In the genomic region with DNA sequence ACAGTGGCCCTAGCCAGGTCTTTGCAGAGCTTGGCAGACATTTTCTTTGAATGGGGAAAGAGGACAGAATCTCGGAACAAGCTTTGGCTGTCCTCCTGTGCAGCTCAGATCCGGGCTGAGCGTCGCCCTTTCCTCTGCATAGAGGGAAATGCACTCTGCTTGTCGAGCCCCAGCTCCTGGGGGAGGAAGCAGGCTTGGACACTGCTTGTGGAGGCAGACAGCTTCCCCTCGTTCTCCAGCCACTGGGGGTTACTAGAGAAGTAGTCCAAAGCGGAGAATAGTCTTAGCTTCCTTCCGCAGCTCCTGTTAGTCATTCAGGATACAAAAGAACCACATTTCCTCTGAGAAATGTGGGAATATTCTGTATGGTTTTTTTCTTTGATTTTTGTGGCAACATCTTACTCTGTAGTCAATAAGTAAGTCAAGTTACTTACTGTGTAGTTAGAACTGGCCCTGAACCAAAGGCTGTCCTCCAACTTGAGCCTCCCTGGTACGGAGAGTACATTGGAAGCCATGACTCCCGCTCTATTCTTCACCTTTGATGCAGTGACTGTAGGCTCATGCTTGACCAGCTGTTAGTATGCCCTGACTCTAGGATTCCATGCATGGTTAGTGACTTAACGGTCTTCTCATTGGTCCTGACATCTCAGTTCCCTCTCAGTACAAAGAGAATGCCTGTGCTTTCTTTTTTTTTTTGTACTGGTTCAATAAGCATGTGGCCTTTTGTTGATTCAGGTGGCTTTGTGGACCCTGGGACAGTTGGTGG, we compare ENCODE assay signal across 29 mouse cellular contexts. TPM values are rescaled to one million over a fixed set of nuclear protein-coding genes. Genes with fewer than 3 reads are reported as not detected.
DNase-seq lines count a peak whose midpoint lies in the region; ATAC-seq and TF ChIP-seq lines count a peak whose summit lies in the region.
"Had no signal": no experiment of that assay in that cellular context is flagged by ENCODE, and none has a peak within 500 bp of the region (broad histone marks: within the 10 kb centered on the region; RNA-seq: fewer than 3 reads in every experiment).

No protein-coding gene starts in this region.

- DNase-seq in heart, postnatal 0 days (ENCODE audit: low spot score) = no peak
- no peak for DNase-seq in heart, postnatal 14 days
- no peak for DNase-seq in kidney, postnatal 4 days
- no peak for DNase-seq in limb, embryonic 10.5 days (ENCODE audit: low spot score)
- DNase-seq in mesoderm, embryonic 11.5 days (ENCODE audit: low read depth, low spot score) = peak; percentile 45
- DNase-seq: adrenal gland, adult 8-10 months; cerebellum, adult 8-10 months; cerebellum, postnatal 25 days; gastrocnemius, postnatal 14 days; layer of hippocampus, postnatal 36 days; left cerebral cortex, postnatal 4 days; lung, embryonic 14.5 days; lung, postnatal 14 days; right cerebral cortex, postnatal 4 days; thymus, adult 18-20 months; thymus, postnatal 25 days had no signal

- TF ChIP-seq CTCF in heart, postnatal 0 days (IDR thresholded peaks at IDR 0.05; ENCODE audit: low read depth) = no peak

- H3K27me3 ChIP-seq in heart, postnatal 0 days (ENCODE audit: control insufficient read depth, insufficient read depth, low read length) = no peaks in the 10 kb centered on the region
- no peaks in the 10 kb centered on the region for H3K27me3 ChIP-seq in kidney, embryonic 16.5 days (ENCODE audit: insufficient read depth, low read length)
- no peaks in the 10 kb centered on the region for H3K27me3 ChIP-seq in limb, embryonic 10.5 days (ENCODE audit: low read depth, poor library complexity, severe bottlenecking)
- H3K27me3 ChIP-seq: CH12.LX; forebrain, embryonic 13.5 days; intestine, embryonic 15.5 days; liver, embryonic 15.5 days; midbrain, embryonic 15.5 days; neural tube, embryonic 12.5 days had no signal

- no peak overlapping the region for H3K4me3 ChIP-seq in heart, postnatal 0 days (ENCODE audit: low read depth, low read length)
- no peak overlapping the region for H3K4me3 ChIP-seq in kidney, embryonic 16.5 days (ENCODE audit: low read length)
- H3K4me3 ChIP-seq in limb, embryonic 10.5 days = no peak overlapping the region
- H3K4me3 ChIP-seq: forebrain, embryonic 13.5 days; intestine, embryonic 15.5 days; liver, embryonic 15.5 days; midbrain, embryonic 10.5 days; midbrain, embryonic 15.5 days; neural tube, embryonic 12.5 days had no signal

- no peaks in the 10 kb centered on the region for H3K9me3 ChIP-seq in heart, postnatal 0 days (replicated peaks; ENCODE audit: control insufficient read depth, low read length)
- no peaks in the 10 kb centered on the region for H3K9me3 ChIP-seq in kidney, embryonic 16.5 days (ENCODE audit: low read length)
- no peaks in the 10 kb centered on the region for H3K9me3 ChIP-seq in limb, embryonic 10.5 days (replicated peaks)
- H3K9me3 ChIP-seq: forebrain, embryonic 13.5 days; intestine, embryonic 15.5 days; liver, embryonic 15.5 days; midbrain, embryonic 10.5 days; midbrain, embryonic 15.5 days; neural tube, embryonic 12.5 days had no signal

- no peaks in the 10 kb centered on the region for H3K4me1 ChIP-seq in heart, postnatal 0 days (ENCODE audit: control insufficient read depth, insufficient read depth)
- H3K4me1 ChIP-seq in kidney, embryonic 16.5 days (ENCODE audit: insufficient read depth, low read length) = no peaks in the 10 kb centered on the region
- peaks cover 34% of the 10 kb centered on the region for H3K4me1 ChIP-seq in limb, embryonic 10.5 days
- H3K4me1 ChIP-seq: forebrain, embryonic 13.5 days; intestine, embryonic 15.5 days; liver, embryonic 15.5 days; midbrain, embryonic 10.5 days; midbrain, embryonic 15.5 days; neural tube, embryonic 12.5 days had no signal

- intact Hi-C loops in heart, postnatal 14 days (cut with DNase I) = no loop called here

- H3K9ac ChIP-seq in heart, postnatal 0 days (replicated peaks; ENCODE audit: low read depth, low read length) = no peak overlapping the region
- H3K9ac ChIP-seq in kidney, embryonic 16.5 days (replicated peaks; ENCODE audit: low read length) = no peak overlapping the region
- H3K9ac ChIP-seq: forebrain, embryonic 13.5 days; intestine, embryonic 15.5 days; liver, embryonic 15.5 days; lung, embryonic 14.5 days; midbrain, embryonic 15.5 days; neural tube, embryonic 12.5 days had no signal

- WGBS in heart, postnatal 0 days = 85% methylated on average over 11 of the region's 11 CpGs
- WGBS in kidney, embryonic 16.5 days = 76% methylated on average over 11 of the region's 11 CpGs
- 96% methylated on average over 11 of the region's 11 CpGs for WGBS in limb, embryonic 10.5 days

- 0 out of 2 replicates have a peak overlapping the region, but pooled peaks have one; percentile 51 for H3K27ac ChIP-seq in heart, postnatal 0 days (ENCODE audit: low read depth)
- no peak overlapping the region for H3K27ac ChIP-seq in kidney, embryonic 16.5 days (ENCODE audit: low read length)
- H3K27ac ChIP-seq in limb, embryonic 10.5 days = peak overlapping the region; percentile 83; the same call in 1 of the 2 replicates
- H3K27ac ChIP-seq: forebrain, embryonic 13.5 days; hindbrain, postnatal 0 days; intestine, embryonic 15.5 days; liver, embryonic 15.5 days; midbrain, embryonic 10.5 days; midbrain, embryonic 15.5 days; neural tube, embryonic 12.5 days; stomach, postnatal 0 days had no signal

- H3K4me2 ChIP-seq in heart, postnatal 0 days (ENCODE audit: low read depth, low read length) = no peak overlapping the region
- H3K4me2 ChIP-seq in kidney, embryonic 16.5 days (replicated peaks; ENCODE audit: low read depth, low read length) = no peak overlapping the region
- H3K4me2 ChIP-seq: forebrain, embryonic 13.5 days; heart, embryonic 11.5 days; intestine, embryonic 15.5 days; liver, embryonic 15.5 days; lung, embryonic 14.5 days; midbrain, embryonic 15.5 days; neural tube, embryonic 12.5 days had no signal

- H3K36me3 ChIP-seq in heart, postnatal 0 days (replicated peaks; ENCODE audit: control insufficient read depth, insufficient read depth, low read length) = peaks cover 90% of the 10 kb centered on the region
- peaks cover 81% of the 10 kb centered on the region for H3K36me3 ChIP-seq in kidney, embryonic 16.5 days (ENCODE audit: insufficient read depth, low read length)
- peaks cover 98% of the 10 kb centered on the region for H3K36me3 ChIP-seq in limb, embryonic 10.5 days

- no peak for TF ChIP-seq EP300 in heart, postnatal 0 days (IDR thresholded peaks at IDR 0.05; ENCODE audit: low read depth)

- no peak for ATAC-seq in heart, postnatal 0 days (ENCODE audit: insufficient read depth, low read depth)
- ATAC-seq in kidney, embryonic 16.5 days (ENCODE audit: low FRiP score, low TSS enrichment) = 0 out of 2 replicates have a peak, but pooled peaks have one; percentile 36
- ATAC-seq in monocyte, adult 5-6 weeks (replicated peaks; ENCODE audit: insufficient number of reproducible peaks, low FRiP score, low TSS enrichment, poor library complexity, severe bottlenecking) = no peak
- ATAC-seq: activated CD4-positive, CD25-positive, alpha-beta regulatory T cell, adult 4 months; forebrain, embryonic 13.5 days; hindbrain, postnatal 0 days; intestine, embryonic 15.5 days; midbrain, embryonic 15.5 days had no signal

RNA-seq across cellular contexts. Expression of gene Mtor, which starts 21.3 kb away (rescaled TPM):
- 31.2 and 52.2 TPM in 2 replicates for total RNA-seq in heart, postnatal 0 days (2014; rRNA removed; ENCODE audit: low replicate concordance)
- 17.3 and 20.5 TPM in 2 replicates for polyA plus RNA-seq in heart, postnatal 0 days (2015; fragmentation: Nextera tagmentation; extraction: Ambion mirVana)
- 10 to 100 TPM; 46.6 to 51.9 TPM for total RNA-seq in heart, postnatal 14 days (2021)
- 16.3 and 18.8 TPM in 2 replicates for polyA plus RNA-seq in kidney, embryonic 16.5 days (2015; fragmentation: Nextera tagmentation; extraction: Ambion mirVana)
- 20.6 and 22.3 TPM in 2 replicates for polyA plus RNA-seq in limb, embryonic 10.5 days (2016; fragmentation: Nextera tagmentation; extraction: Ambion mirVana)
- 14.9 to 23.1 TPM (median 19.1 TPM) in 3 replicates for total RNA-seq in monocyte, adult 5-6 weeks (2017)

RNA-seq across cellular contexts. Expression of gene Ubiad1, which starts 25.1 kb away (rescaled TPM):
- 25.6 and 32.4 TPM in 2 replicates for total RNA-seq in heart, postnatal 0 days (2014; rRNA removed; ENCODE audit: low replicate concordance)
- polyA plus RNA-seq in heart, postnatal 0 days (2015; fragmentation: Nextera tagmentation; extraction: Ambion mirVana) = 18.9 and 19.6 TPM in 2 replicates
- 10 to 100 TPM; 18.9 to 22.1 TPM for total RNA-seq in heart, postnatal 14 days (2021)
- polyA plus RNA-seq in kidney, embryonic 16.5 days (2015; fragmentation: Nextera tagmentation; extraction: Ambion mirVana) = 32.7 and 33.1 TPM in 2 replicates
- 25.9 and 26.4 TPM in 2 replicates for polyA plus RNA-seq in limb, embryonic 10.5 days (2016; fragmentation: Nextera tagmentation; extraction: Ambion mirVana)
- total RNA-seq in monocyte, adult 5-6 weeks (2017) = 2.0 to 5.5 TPM (median 2.8 TPM) in 3 replicates

RNA-seq across cellular contexts. Expression of gene Angptl7, which starts 30.6 kb away (rescaled TPM):
- total RNA-seq in heart, postnatal 0 days (2014; rRNA removed; ENCODE audit: low replicate concordance) = 2.9 and 4.9 TPM in 2 replicates
- polyA plus RNA-seq in heart, postnatal 0 days (2015; fragmentation: Nextera tagmentation; extraction: Ambion mirVana) = 8.9 and 9.1 TPM in 2 replicates
- total RNA-seq in heart, postnatal 14 days (2021) = 1 to 10 TPM; 2.8 to 5.7 TPM
- polyA plus RNA-seq in kidney, embryonic 16.5 days (2015; fragmentation: Nextera tagmentation; extraction: Ambion mirVana) = 1.8 and 2.0 TPM in 2 replicates
- 0.23 and 0.56 TPM in 2 replicates for polyA plus RNA-seq in limb, embryonic 10.5 days (2016; fragmentation: Nextera tagmentation; extraction: Ambion mirVana)
- total RNA-seq in monocyte, adult 5-6 weeks (2017) = not detected in 3 replicates
- total RNA-seq: CH12.LX had no signal
